Comparison of ENCODE assay signal across 13 mouse cellular contexts in the genomic region with DNA sequence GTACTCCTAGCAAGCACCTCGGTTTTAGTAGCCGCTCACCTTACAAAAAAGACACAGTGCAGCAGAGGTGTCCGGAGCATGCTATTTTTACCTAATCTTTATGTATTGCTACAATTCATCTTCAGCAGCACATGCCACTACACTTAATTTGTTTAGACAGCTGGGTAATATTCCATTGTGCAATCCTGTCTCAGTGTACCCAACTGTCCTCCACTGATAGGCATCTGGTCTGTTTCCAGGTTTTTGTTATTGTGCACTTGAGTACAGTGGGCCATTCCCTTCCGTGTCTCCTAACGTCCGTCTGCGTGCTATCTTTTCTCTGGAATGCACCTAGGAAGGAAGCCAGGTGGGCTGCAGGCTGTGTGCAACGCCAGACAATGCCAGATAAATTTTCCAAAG. TPM values are rescaled to one million over a fixed set of nuclear protein-coding genes. Genes with fewer than 3 reads are reported as not detected.
A peak's percentile ranks its signal among the peaks of the same experiment; 100 is the strongest.
DNase-seq lines count a peak whose midpoint lies in the region; ATAC-seq and TF ChIP-seq lines count a peak whose summit lies in the region.
"Had no signal": no experiment of that assay in that cellular context is flagged by ENCODE, and none has a peak within 500 bp of the region (broad histone marks: within the 10 kb centered on the region; RNA-seq: fewer than 3 reads in every experiment).

No protein-coding gene starts in this region.

- TF ChIP-seq EP300 in liver, postnatal 0 days (IDR thresholded peaks at IDR 0.05; ENCODE audit: low read depth) = peak; percentile 4; the same call in 1 of the 2 replicates

- ATAC-seq in hindbrain, embryonic 12.5 days (ENCODE audit: low FRiP score) = no peak
- ATAC-seq in hindbrain, embryonic 16.5 days = no peak
- no peak for ATAC-seq in hindbrain, embryonic 14.5 days (ENCODE audit: low FRiP score)
- ATAC-seq in liver, postnatal 0 days = no peak

- H3K4me2 ChIP-seq in hindbrain, embryonic 12.5 days (replicated peaks) = no peak overlapping the region
- no peak overlapping the region for H3K4me2 ChIP-seq in hindbrain, embryonic 16.5 days (ENCODE audit: low read length)
- no peak overlapping the region for H3K4me2 ChIP-seq in hindbrain, embryonic 14.5 days (replicated peaks)
- H3K4me2 ChIP-seq in liver, postnatal 0 days (ENCODE audit: low read depth, low read length) = no peak overlapping the region
- H3K4me2 ChIP-seq: limb, embryonic 13.5 days had no signal

- TF ChIP-seq CTCF in liver, postnatal 0 days (IDR thresholded peaks at IDR 0.05; ENCODE audit: low read depth) = no peak

- no peaks in the 10 kb centered on the region for H3K36me3 ChIP-seq in hindbrain, embryonic 12.5 days
- H3K36me3 ChIP-seq in hindbrain, embryonic 16.5 days (ENCODE audit: control insufficient read depth, insufficient read depth, low read length) = no peaks in the 10 kb centered on the region
- H3K36me3 ChIP-seq in hindbrain, embryonic 14.5 days (replicated peaks; ENCODE audit: control insufficient read depth, insufficient read depth) = no peaks in the 10 kb centered on the region
- no peaks in the 10 kb centered on the region for H3K36me3 ChIP-seq in liver, postnatal 0 days (replicated peaks; ENCODE audit: insufficient read depth, low read length)
- H3K36me3 ChIP-seq: limb, embryonic 13.5 days had no signal

- peaks cover 72% of the 10 kb centered on the region for H3K4me1 ChIP-seq in hindbrain, embryonic 12.5 days
- peaks cover 25% of the 10 kb centered on the region for H3K4me1 ChIP-seq in hindbrain, embryonic 16.5 days (ENCODE audit: control insufficient read depth, insufficient read depth, low read depth, low read length)
- H3K4me1 ChIP-seq in hindbrain, embryonic 14.5 days (replicated peaks; ENCODE audit: control insufficient read depth, insufficient read depth, low read length) = peaks cover 33% of the 10 kb centered on the region
- peaks cover 34% of the 10 kb centered on the region for H3K4me1 ChIP-seq in liver, postnatal 0 days (ENCODE audit: insufficient read depth)

- no peak overlapping the region for H3K4me3 ChIP-seq in hindbrain, embryonic 12.5 days
- no peak overlapping the region for H3K4me3 ChIP-seq in hindbrain, embryonic 16.5 days (ENCODE audit: low read length)
- no peak overlapping the region for H3K4me3 ChIP-seq in hindbrain, embryonic 14.5 days (replicated peaks; ENCODE audit: low read length)
- no peak overlapping the region for H3K4me3 ChIP-seq in liver, postnatal 0 days (ENCODE audit: low read depth, low read length)
- H3K4me3 ChIP-seq: limb, embryonic 13.5 days had no signal

- WGBS in hindbrain, embryonic 12.5 days = 59% methylated on average over 8 of the region's 8 CpGs
- 57% methylated on average over 8 of the region's 8 CpGs for WGBS in hindbrain, embryonic 16.5 days
- WGBS in hindbrain, embryonic 14.5 days = 61% methylated on average over 8 of the region's 8 CpGs
- 53% methylated on average over 8 of the region's 8 CpGs for WGBS in liver, postnatal 0 days (ENCODE audit: insufficient replicate concordance)

- 0 out of 2 replicates have a peak overlapping the region, but pooled peaks have one; percentile 3 for H3K27ac ChIP-seq in hindbrain, embryonic 12.5 days
- H3K27ac ChIP-seq in hindbrain, embryonic 16.5 days (ENCODE audit: low read depth, low read length) = no peak overlapping the region
- 0 out of 2 replicates have a peak overlapping the region, but pooled peaks have one; percentile 0 for H3K27ac ChIP-seq in hindbrain, embryonic 14.5 days
- no peak overlapping the region for H3K27ac ChIP-seq in liver, postnatal 0 days (ENCODE audit: low read depth)
- H3K27ac ChIP-seq: kidney, postnatal 0 days; limb, embryonic 13.5 days had no signal

- H3K9ac ChIP-seq in hindbrain, embryonic 12.5 days = no peak overlapping the region
- H3K9ac ChIP-seq in hindbrain, embryonic 16.5 days (ENCODE audit: low read depth, low read length) = no peak overlapping the region
- H3K9ac ChIP-seq in hindbrain, embryonic 14.5 days = no peak overlapping the region
- H3K9ac ChIP-seq in liver, postnatal 0 days (replicated peaks) = no peak overlapping the region
- H3K9ac ChIP-seq: limb, embryonic 13.5 days had no signal

- no peaks in the 10 kb centered on the region for H3K9me3 ChIP-seq in hindbrain, embryonic 12.5 days (replicated peaks)
- no peaks in the 10 kb centered on the region for H3K9me3 ChIP-seq in hindbrain, embryonic 16.5 days (ENCODE audit: control insufficient read depth, low read length)
- no peaks in the 10 kb centered on the region for H3K9me3 ChIP-seq in hindbrain, embryonic 14.5 days (ENCODE audit: control insufficient read depth, low read length)
- H3K9me3 ChIP-seq in liver, postnatal 0 days (ENCODE audit: low read length) = no peaks in the 10 kb centered on the region
- H3K9me3 ChIP-seq: limb, embryonic 13.5 days had no signal

- H3K27me3 ChIP-seq in hindbrain, embryonic 12.5 days = peaks cover 11% of the 10 kb centered on the region
- H3K27me3 ChIP-seq in hindbrain, embryonic 16.5 days (replicated peaks; ENCODE audit: control insufficient read depth, insufficient read depth, low read length) = no peaks in the 10 kb centered on the region
- H3K27me3 ChIP-seq in hindbrain, embryonic 14.5 days (ENCODE audit: control insufficient read depth, insufficient read depth, low read length) = no peaks in the 10 kb centered on the region
- no peaks in the 10 kb centered on the region for H3K27me3 ChIP-seq in liver, postnatal 0 days (ENCODE audit: insufficient read depth, low read length)

- DNase-seq in adipocyte (ENCODE audit: low spot score) = peak; percentile 58
- DNase-seq in hindbrain, embryonic 14.5 days (ENCODE audit: low spot score) = no peak
- no peak for DNase-seq in liver, postnatal 0 days
- DNase-seq in urinary bladder, postnatal 25 days (ENCODE audit: low spot score) = no peak
- no peak for DNase-seq in layer of hippocampus, postnatal 10 days (ENCODE audit: low spot score in 2 of 2)
- no peak for DNase-seq in urinary bladder, postnatal 36 days (ENCODE audit: low spot score in 2 of 2)
- DNase-seq: adrenal gland, adult 8-10 months; cerebellum, postnatal 36 days; right cerebral cortex, postnatal 14 days had no signal

RNA-seq across cellular contexts. Expression of gene Ccdc88c, which starts 30.3 kb away (rescaled TPM):
- polyA plus RNA-seq in hindbrain, embryonic 12.5 days (2016; fragmentation: Nextera tagmentation; extraction: Ambion mirVana) = 15.0 and 17.7 TPM in 2 replicates
- 9.0 and 10.9 TPM in 2 replicates for polyA plus RNA-seq in hindbrain, embryonic 16.5 days (2015; fragmentation: Nextera tagmentation; extraction: Ambion mirVana)
- 11.1 and 13.3 TPM in 2 replicates for polyA plus RNA-seq in hindbrain, embryonic 14.5 days (2014; fragmentation: Nextera tagmentation; extraction: Ambion mirVana)
- polyA plus RNA-seq in liver, postnatal 0 days (2015; fragmentation: Nextera tagmentation; extraction: Ambion mirVana) = 3.6 and 4.2 TPM in 2 replicates
- 10 to 100 TPM; 43.0 to 49.7 TPM for total RNA-seq in layer of hippocampus, postnatal 10 days (2021)

Comparison
In these comparisons a context has a peak if more than half of its experiments do, and no peak if none do; other contexts are left out.
1. H3K27ac ChIP-seq: peak in hindbrain, embryonic 12.5 days (single experiment) and hindbrain, embryonic 14.5 days (single experiment); none in hindbrain, embryonic 16.5 days (single experiment) and liver, postnatal 0 days (single experiment).